Mouse (Mus musculus) cerebellum, adult 9-10 months (tissue): ENCODE data around the gene Sfta2.

ENCODE experiments used
- DNase-seq: peaks from one replicate; pipeline ENCODE4 v3.0.0; 2022

The Sfta2 gene

DNA sequence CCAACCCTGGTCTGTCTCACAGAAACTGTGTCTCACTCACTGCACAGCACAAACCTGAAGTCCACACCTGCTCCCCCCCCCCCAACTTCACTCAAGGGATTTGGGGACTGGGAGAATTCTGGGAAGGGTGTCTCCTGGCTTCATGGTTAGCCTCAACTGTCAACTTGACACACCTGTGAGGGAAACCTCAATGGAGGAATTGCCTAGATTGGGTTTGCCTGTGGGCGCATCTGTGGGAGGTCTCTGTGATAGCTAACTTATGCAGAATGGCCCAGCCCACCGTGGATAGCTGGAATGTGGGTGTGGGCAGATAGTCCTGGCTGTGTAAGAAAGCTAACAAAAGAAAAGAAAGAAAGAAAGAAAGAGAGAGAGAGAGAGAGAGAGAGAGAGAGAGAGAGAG is at the start of gene Sfta2:
TSS of gene Sfta2 (plus strand) at position 301 of the 400 bp plus-strand sequence.
- no peak for DNase-seq

DNA sequence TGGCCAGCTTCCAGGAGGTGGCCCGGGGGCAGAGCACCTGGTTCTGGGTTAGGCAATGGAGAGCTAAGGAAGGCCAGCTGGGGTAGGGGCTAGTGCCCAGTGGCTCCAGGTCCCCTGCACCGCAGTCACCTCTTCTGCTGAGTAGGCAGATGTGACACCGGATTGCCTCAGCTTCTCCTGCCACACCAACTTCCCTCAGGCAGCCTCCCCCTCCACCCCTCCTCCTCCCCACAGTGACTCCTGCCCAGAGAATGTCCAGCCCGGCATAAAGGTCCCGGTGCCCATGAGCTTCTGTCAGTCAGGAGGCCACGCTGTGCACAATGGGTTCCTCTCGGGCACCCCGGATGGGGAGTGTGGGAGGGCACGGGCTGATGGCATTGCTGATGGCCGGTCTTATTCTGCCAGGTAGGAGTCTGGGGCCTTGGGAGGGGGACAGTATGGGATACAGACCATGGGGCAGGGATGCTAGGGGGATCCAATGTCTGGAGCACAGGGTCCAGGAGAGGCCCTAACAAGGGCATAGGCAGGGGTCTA is 49.4 kb upstream of the Sfta2 start, which contains the start of gene Cdsn:
TSS of gene Cdsn (plus strand) at position 248 of the 534 bp plus-strand sequence.
- no peak for DNase-seq

DNA sequence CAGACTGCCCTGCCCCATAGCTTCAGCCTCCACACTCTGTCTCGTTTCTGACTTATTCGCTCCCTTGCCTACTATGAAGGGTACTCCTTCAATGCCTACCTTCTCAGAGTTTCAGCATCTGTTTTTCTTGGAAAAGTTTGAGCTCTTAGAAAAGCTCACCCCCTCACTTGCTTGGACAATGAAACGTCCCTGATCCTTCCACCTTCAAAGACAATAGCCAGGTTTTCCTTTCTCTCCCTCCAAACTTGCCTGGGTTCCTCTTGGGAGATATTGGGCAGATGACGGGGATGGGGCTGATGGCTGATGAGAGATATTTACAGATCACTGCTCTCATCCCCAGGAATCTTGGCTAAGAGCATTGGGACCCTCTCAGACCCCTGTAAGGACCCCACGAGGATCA is 47.0 kb upstream of the Sfta2 start:
- no peak for DNase-seq

DNA sequence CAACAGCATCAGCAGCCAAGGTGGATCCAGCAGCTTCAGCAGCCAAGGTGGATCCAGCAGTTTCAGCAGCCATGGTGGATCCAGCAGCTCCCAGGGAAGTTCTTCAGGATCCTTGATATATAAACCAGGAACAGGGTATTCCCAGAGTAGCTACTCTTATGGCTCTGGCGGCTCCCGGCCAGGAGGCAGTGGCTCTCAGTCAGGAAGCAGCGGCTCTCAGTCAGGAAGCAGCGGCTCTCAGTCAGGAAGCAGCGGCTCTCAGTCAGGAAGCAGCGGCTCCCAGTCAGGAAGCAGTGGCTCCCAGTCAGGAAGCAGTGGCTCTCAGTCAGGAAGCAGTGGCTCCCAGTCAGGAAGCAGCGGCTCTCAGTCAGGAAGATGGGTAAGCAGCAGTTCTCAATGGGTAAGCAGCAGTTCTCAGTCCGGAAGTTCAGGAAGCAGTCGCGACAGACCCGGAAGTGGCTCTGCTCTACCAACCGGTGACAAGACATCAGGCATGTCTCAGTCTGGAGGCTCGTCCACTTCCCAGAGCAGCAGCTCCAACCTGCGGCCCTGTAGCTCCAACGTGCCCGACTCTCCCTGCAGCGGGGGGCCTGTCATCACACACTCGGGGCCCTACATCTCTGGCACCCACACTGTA is 46.5 kb upstream of the Sfta2 start:
- no peak for DNase-seq

DNA sequence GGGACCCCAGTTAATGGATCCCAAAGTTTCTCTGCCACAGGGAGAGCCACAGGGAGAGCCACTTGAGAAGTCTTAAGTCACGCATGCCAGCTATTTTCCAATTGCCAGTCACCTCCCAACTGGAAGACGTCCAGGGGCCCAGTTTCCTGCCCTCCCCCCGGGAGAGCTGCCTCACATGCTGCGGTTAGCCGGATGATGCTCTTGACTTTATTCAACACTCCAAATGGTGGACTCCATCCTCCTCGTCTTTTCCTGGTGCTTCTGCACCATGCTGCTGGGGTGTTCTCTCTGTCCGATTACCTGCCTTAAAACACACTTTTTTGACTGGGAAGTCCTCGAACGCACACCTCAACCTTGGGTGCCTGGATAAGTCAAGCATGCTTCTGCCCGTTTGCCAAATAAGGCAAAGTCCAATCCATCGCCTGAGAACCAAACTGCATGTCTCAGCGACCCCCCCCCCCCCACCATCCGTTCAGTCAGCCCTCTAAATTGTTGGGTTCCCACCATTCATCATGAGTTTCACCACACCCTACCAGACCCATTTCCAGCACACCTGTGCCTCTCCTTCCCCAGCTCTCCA is 45.1 kb upstream of the Sfta2 start:
- no peak for DNase-seq

DNA sequence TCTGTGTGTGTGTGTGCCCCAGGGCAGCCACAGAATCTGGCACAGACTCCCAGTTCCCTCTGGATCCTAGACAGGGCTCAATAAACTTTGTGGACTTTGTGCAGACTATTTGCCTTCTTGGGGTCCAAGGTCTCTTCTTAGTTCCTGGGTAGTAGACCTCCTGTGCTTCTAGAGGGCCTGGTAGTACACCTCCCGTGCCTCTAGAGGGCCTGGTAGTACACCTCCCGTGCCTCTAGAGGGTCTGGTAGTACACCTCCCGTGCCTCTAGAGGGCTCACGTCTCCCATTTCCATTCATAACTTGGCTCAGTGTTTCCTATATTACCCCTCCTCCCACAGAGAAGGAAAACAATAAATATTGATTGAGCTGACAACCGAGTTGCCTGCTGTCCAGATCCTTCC is 44.5 kb upstream of the Sfta2 start:
- no peak for DNase-seq

DNA sequence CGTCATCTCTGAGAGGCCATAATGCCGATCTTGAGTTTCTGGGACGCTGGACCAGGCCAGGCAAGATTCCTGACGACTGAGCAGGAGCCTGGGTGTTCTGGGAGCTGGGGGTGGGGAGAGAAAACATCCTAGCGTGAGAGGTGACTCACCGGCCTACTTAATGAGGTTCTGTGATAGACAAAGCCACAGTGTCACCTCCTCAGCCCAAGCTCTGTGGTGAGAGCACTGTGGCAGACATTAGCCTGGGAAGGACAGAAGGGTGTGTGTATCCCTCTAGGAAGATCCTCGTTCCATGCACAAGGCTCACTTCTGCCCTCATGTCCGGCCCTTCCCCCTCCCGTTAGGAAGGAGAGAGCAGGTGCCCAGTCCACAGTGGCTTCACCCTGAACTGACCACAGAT is 44.0 kb upstream of the Sfta2 start:
- DNase-seq: no peak

DNA sequence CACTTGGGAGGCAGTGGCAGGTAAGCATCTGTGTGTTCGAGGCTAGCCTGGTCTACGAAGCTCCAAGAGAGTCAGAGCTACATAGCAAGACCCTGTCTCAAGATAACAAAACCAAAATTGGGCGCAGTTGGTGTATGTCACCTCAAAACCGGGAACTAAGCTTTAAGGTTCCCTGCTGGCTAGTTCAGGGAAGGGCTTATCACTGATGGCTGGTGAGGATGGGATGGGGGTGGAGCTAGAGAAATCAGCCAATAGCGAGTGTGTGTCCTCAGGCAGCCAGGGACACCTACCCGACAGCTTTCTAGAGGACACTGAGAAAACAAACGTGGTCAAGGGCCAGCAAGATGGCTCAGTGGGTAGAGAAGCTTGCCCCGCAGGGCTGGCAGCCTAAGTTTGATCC is 43.1 kb upstream of the Sfta2 start:
- DNase-seq: no peak

DNA sequence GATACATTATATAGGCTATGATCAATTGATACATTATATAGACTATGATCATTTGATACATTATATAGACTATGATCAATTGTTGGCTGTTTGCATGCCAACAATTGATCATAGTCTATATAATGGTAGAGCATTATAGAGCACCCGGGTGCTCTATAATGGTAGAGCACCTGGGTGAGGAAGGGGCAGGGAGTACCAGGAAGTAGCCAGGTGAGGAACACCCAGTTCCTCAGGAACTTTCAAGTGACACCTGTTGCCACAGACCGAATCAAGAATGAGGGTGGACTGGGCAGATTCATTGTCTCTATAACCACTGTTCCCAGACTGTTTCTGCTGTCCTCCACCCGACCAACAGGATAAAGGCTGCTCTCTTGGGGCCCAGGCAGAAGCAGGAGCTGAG is 34.2 kb upstream of the Sfta2 start, which contains the start of gene 2300002M23Rik:
TSS of gene 2300002M23Rik (plus strand) at position 301 of the 400 bp plus-strand sequence.
- no peak for DNase-seq

DNA sequence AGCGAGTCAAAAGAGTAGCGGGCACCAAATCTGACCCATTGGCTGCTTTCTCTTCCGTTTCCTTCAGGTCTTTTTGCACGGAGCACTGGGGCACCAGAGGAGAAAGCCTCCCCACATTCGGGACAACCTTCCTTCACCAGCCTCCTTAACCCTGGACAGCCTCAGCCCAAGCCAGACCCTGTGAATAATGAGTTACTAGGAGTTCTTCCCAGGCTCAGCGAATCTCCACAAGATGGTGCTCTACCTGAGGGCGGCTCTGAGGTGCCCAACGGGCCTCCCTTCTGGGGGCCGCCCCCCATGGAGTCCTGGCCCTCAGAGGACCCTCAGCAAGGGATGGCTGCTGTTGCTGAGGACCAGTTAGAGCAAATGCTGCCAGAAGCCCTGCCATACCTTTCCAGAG is 33.6 kb upstream of the Sfta2 start:
- DNase-seq: no peak

DNA sequence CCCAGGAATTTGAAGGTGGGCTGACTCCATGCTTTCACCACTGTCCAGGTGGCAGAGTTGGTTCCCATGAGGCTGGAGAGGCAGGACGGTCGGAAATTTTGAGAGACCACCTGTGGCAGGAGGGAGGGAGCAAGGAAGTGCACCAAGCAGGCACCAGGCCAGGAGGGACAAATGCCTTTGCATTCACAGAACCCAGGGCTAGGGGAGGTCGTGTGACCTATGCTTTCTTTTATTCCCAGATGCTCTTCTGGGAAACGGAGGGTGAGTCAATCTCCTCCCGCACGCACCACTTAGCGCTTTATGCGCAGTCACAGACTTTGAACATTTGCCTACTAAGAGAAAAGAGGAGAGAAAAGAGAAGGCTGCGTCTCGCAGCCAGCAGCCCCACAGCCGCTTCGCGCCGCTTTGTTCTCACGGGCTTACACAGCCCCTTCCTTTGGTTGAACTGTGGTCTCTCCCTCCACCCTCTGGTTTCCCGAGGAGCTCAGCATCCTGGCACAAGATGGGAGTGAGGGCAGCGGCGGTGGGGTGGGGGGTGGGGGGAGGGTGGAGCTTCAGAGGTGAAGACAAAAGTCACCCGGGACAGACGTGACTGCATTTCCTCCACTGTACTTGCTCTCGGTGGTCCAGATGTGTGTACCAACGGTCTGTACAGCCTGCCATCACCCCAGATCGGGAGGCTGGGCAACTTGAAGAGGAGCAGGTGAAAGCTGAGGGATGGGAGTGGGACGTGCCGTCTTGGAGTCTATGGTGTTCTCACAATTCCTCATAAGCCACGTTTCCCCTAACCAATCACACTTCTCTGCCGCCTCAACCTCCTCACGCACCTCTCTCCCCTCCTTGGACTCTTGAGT is 32.0 kb upstream of the Sfta2 start:
- no peak for DNase-seq

DNA sequence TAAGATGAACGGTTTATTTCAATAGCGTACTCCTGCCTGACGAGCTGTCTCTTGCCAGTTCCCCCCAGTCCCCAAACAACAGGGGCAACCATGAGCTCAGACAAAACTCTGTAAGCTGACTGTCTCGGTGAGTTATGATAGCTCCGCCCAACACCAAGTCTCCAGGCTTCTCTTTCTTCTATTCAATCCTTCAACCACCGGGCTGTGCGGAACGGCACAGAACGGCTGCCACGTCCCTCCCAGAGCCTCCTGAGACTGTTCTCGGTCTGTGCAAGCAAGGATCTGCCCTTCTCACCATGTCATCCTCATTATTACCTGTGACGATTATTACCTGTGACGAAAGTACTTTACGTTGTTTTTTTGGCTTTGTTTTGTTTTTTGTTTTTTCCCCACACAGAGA is 30.5 kb upstream of the Sfta2 start:
- DNase-seq: no peak

DNA sequence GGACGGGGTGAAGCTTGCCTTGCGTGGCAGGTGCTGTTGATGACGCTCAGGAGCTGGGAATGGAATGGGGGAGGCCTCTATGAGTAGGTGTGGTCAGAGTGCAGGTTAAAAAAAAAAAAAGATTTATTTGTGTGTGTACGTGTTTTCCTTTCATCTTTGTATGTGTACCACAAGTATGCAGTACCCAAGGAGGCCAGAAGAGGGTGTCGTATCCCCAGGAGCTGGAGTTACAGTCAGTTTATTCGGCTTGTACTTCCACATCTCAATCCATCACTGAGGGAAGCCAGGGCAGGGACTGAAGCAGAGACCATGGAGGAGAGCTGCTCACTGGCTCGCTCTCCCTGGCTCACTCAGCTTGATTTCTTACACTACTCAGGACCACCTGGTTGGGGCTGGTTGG is 29.9 kb upstream of the Sfta2 start:
- DNase-seq: no peak

DNA sequence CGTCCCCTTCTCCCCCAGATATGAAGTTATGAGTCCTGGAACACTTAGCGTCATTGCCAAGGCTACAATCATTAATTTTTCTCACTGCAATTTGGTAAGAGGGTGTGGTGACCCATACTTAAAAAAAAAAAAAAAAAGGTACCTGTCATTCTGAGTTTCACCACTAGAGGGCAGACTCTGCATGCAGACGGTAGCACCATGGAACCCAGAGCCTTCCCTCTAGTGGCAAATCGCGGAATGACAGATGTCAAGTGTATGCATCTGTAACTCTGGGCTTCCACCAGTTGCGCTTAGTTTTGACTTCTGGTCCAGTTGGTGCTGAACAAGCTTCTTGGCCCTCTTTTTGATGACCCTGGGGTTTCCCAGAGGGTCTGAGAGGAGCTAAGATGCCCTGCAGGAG is 23.1 kb upstream of the Sfta2 start:
- peak; percentile 69 for DNase-seq

DNA sequence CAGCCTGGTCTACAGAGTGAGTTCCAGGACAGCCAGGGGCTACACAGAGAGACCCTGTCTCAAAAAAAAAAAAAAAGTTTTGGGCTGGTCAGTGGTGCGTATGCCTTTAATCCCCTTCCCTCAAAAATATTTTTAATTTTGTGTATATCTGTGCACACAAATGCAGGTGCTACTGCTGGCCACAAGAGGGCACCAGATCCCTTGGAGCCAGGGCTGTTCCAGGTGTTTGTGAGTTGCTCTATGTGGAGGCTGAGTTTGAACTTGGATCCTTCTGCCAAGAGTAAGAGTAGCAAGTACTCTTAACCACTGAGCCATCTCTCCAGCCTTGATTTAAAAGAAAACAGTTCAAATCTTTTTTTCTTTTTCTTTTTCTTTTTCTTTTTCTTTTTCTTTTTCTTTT is 18.4 kb upstream of the Sfta2 start:
- no peak for DNase-seq

DNA sequence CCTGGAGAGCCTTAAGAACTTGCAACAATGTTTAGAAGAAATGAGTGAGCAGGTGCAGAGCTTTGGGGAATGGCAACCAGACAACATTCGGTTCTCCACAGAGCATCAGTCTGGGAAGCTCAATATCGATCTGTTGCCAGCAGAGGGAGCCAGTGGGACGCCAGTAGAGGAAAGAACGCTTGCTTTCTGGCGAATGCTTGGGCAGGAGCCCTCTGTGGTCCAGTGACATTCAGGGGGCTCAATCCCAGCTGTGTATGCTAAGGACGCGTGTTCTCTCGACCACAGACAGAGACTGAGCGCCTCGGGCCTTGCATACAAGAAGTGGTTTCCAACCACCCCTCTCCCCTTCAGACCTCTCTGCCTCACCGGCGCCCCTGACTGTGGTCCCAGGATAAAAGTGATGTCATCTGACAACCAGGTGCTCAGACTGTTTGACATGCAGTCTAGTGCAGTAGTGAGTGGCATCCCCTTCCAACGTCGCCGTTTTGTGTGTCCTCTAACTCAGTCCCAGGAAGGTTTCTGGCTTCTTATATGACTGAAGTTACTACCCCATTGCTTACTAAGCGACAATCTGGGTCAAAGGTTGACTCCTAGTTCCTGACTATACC is 16.9 kb upstream of the Sfta2 start:
- DNase-seq: peak; percentile 73

DNA sequence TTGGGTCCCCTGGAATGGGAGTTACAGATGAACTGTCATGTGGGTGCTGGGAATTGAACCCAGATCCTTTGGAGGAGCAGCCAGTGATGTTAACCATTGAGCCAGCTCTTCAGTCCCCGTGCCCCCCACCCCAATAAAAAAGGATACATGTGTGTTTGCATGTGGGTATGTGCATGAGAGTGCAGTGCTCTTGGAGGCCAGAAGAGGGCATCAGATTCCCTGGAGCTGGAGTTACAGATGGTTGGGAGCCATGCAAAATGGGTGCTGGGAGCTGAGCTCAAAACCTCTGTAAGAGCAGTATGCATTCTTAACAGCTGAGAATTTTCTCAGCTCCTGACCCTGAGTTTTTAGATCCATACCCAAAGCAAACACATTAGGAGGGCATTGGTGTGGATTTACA is 14.1 kb upstream of the Sfta2 start:
- DNase-seq: no peak

DNA sequence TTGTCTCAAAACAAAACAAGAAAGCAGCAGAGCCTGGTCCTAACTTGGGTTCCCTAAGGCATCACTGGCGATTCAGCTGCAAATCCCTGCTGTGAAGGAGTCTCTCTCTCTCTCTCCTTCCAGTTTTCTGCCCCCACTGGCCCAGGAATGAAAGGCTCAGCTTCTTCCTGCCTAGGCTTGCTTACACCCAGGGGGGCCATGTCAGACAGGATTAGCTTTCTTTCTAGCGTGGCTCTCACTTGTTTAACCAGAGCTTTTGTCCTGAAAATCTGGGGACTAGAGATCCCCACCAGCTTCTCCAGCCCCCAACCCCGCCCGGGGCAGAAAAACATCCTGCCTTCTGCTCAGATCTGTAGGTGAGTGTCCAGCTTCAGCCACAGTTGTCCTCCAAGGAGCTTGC is 13.0 kb upstream of the Sfta2 start:
- DNase-seq: no peak

DNA sequence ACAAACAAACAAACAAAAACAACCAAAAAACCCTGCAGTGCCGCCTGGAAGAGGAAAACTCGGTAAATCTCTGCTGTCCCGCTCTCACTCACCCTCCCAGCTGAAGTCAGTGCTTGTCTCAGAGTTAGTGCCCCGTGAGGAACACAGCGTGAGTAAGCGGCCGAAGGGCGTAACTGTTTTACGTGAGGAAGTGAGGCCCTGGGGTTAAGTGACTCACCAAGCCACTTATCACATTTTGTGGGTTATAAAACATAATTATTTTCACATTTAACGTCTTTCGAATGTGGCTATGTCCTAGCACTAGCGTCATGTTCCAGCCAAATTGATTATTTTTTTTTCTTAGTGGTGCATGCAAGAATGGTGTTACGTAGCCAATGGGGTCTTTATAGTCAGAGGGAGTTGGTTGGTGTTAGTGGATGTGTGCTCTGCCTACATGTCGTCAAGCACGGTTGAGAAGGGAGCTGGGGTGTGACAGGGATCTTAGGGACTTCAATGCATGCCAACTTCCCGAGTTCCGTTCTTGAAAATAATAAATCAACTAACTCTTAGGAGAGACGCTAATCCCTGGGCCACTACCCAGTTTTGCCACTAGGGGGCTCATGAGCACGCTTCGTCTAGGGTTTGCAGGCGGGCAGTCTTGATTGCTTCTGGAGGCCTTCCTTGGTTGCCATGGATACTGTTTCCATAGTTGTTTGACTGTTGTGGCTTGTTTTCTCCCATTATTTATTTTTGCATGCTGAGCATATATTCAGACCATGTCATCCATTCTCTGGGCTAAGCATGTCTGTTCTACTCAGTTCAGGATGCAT is 10.7 kb upstream of the Sfta2 start:
- DNase-seq: peak; percentile 60

DNA sequence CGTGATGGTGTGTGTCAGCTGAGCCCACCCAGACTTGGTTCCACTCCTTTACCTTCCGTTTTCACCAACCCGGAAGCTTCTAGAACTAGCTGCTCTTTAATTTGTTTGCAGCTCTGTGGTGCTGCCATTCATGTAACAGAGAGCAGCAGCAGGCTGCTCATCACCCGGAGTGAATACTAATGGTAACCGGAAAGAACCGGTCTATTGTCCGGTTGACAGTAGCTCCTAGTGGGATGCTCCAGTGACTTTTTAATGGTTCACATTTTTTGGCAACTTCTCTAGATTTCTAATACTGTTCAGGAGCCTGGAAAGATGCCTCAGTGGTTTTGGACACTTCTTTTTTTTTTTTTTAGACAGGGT is 10.2 kb upstream of the Sfta2 start:
- DNase-seq: no peak

DNA sequence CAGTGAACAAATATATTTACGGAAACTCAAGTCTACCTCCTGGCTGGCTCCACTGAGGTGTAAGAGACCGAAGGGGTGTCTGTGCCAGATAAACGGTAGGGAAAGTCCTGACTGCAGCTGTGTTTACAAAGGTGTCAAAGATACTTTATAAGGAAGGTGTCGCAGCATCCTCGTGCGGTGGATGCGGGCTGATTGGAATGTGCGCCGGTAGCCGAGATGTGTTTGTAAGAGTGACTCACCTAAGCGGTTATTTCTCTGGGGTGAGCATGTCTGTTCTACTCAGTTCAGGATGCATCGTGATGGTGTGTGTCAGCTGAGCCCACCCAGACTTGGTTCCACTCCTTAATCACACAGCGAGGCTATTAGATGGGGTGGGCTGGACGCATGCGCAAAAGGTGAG is 9.6 kb upstream of the Sfta2 start:
- DNase-seq: no peak

DNA sequence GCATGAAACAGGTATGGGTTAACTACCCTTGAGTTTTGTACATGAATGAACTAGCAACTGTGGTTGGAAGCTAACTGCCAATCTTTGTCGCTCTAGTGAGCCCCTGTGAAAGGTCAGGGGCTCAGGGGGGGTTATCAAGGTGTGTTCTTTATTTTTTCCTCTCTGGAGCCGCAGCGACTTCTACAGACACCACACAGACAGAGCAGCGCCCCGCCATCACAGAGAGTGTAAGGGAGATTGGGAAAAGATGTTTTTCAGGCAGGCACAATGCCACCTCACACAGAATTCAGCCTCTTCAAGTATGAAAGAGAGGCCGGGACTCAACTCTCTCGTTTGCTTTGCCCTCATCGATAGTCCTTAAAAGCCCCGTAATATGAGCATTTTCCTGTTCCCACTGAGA is 9.2 kb upstream of the Sfta2 start:
- no peak for DNase-seq

DNA sequence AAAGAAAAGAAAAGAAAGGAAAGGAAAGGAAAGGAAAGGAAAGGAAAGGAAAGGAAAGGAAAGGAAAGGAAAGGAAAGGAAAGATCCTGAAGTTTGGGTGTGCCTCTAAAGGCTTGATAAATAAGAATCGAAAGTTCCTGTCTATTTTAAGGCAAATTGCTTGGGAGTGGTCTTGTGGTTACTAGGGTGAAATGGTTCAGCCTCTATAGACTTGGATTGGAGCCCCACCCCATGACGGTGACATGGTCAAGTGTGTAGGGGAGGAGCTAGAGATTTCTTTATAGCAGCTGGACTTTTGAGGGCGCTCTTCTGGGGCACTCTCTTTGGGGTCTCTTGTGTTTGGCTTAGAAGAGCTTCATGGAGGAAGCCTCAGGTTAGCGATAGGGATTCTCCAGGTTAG is 7.6 kb upstream of the Sfta2 start:
- no peak for DNase-seq
